In genomic region chr11:50225611-50226378, GRCm38 (mm10) we compare ENCODE assay signal across 8 mouse cellular contexts. TPM values are rescaled to one million over a fixed set of nuclear protein-coding genes. Genes with fewer than 3 reads are reported as not detected.
DNase-seq lines count a peak whose midpoint lies in the region; ATAC-seq and TF ChIP-seq lines count a peak whose summit lies in the region.

No protein-coding gene starts in this region.

- peaks cover 9% of the 10 kb centered on the region for H3K4me1 ChIP-seq in testis, adult 2 months (ENCODE audit: control insufficient read depth, insufficient read depth, low read length)
- peaks cover 44% of the 10 kb centered on the region for H3K4me1 ChIP-seq in forebrain, embryonic 16.5 days (replicated peaks; ENCODE audit: control insufficient read depth, insufficient read depth, low read length)
- peaks cover 32% of the 10 kb centered on the region for H3K4me1 ChIP-seq in lung, embryonic 16.5 days (replicated peaks; ENCODE audit: control insufficient read depth, insufficient read depth, low read length)

- H3K27me3 ChIP-seq in testis, adult 2 months (ENCODE audit: control insufficient read depth, insufficient read depth, low read length) = no peaks in the 10 kb centered on the region
- H3K27me3 ChIP-seq in forebrain, embryonic 16.5 days (replicated peaks; ENCODE audit: control insufficient read depth, insufficient read depth, low read length) = no peaks in the 10 kb centered on the region
- no peaks in the 10 kb centered on the region for H3K27me3 ChIP-seq in lung, embryonic 16.5 days (ENCODE audit: control insufficient read depth, insufficient read depth, low read depth, low read length)

- ATAC-seq in forebrain, embryonic 16.5 days = peak; percentile 19
- ATAC-seq in lung, embryonic 16.5 days (ENCODE audit: low read depth) = peak; percentile 37

- peak overlapping the region; percentile 93 for H3K4me2 ChIP-seq in forebrain, embryonic 16.5 days (ENCODE audit: low read length)
- peak overlapping the region; percentile 69 for H3K4me2 ChIP-seq in lung, embryonic 16.5 days (ENCODE audit: low read depth, low read length)

- DNase-seq in testis, postnatal 14 days (ENCODE audit: low spot score) = no peak
- DNase-seq in cerebellum, adult 18-20 months = peak; percentile 64 to 68
- peak; percentile 71 for DNase-seq in kidney, adult 18-20 months
- DNase-seq in spleen, postnatal 4 days (ENCODE audit: low spot score in 2 of 2) = peak; percentile 46 to 80
- no peak for DNase-seq in frontal cortex, postnatal 14 days (ENCODE audit: low spot score in 2 of 2)

- WGBS in forebrain, embryonic 16.5 days = 3% methylated on average over 33 of the region's 34 CpGs
- WGBS in lung, embryonic 16.5 days = 3% methylated on average over 22 of the region's 34 CpGs

- peak overlapping the region; percentile 99 for H3K9ac ChIP-seq in forebrain, embryonic 16.5 days (replicated peaks; ENCODE audit: low read depth, low read length)
- H3K9ac ChIP-seq in lung, embryonic 16.5 days (ENCODE audit: low read length) = peak overlapping the region; percentile 94

- TF ChIP-seq CTCF in testis, adult 2 months (IDR thresholded peaks at IDR 0.05; ENCODE audit: control insufficient read depth, insufficient read depth, insufficient replicate concordance, low read depth, low read length) = no peak

- no peak for TF ChIP-seq POLR2A in testis, adult 2 months (IDR thresholded peaks at IDR 0.05; ENCODE audit: control insufficient read depth, low read depth, low read length)

- H3K27ac ChIP-seq in testis, adult 2 months (ENCODE audit: control insufficient read depth, insufficient read depth, low read depth, low read length) = peak overlapping the region; percentile 75
- H3K27ac ChIP-seq in forebrain, embryonic 16.5 days (ENCODE audit: low read length) = peak overlapping the region; percentile 93
- peak overlapping the region; percentile 82 for H3K27ac ChIP-seq in lung, embryonic 16.5 days (ENCODE audit: low read length)

- H3K36me3 ChIP-seq in testis, adult 2 months (ENCODE audit: control insufficient read depth, insufficient read depth, low read length) = no peaks in the 10 kb centered on the region
- H3K36me3 ChIP-seq in forebrain, embryonic 16.5 days (ENCODE audit: control insufficient read depth, insufficient read depth) = peaks cover 1% of the 10 kb centered on the region; the same call in 1 of the 2 replicates
- no peaks in the 10 kb centered on the region for H3K36me3 ChIP-seq in lung, embryonic 16.5 days (ENCODE audit: control insufficient read depth, insufficient read depth, low read length)

- no peaks in the 10 kb centered on the region for H3K9me3 ChIP-seq in forebrain, embryonic 16.5 days (ENCODE audit: control insufficient read depth, low read length)
- no peaks in the 10 kb centered on the region for H3K9me3 ChIP-seq in lung, embryonic 16.5 days (ENCODE audit: control insufficient read depth, low read length)

- H3K4me3 ChIP-seq in testis, adult 2 months (ENCODE audit: control insufficient read depth, low read depth, low read length) = peak overlapping the region; percentile 84
- H3K4me3 ChIP-seq in forebrain, embryonic 16.5 days (replicated peaks; ENCODE audit: low read length) = peak overlapping the region; percentile 89
- peak overlapping the region; percentile 85 for H3K4me3 ChIP-seq in lung, embryonic 16.5 days (ENCODE audit: low read length)

RNA-seq across cellular contexts. Expression of gene Ltc4s, which starts 12.6 kb away (rescaled TPM):
- polyA plus RNA-seq in testis, adult 2 months (2012; rRNA removed) = 11.0 and 15.5 TPM in 2 replicates
- polyA plus RNA-seq in forebrain, embryonic 16.5 days (2015; fragmentation: Nextera tagmentation; extraction: Ambion mirVana) = 1.6 TPM in 2 replicates
- 2.7 and 3.6 TPM in 2 replicates for polyA plus RNA-seq in lung, embryonic 16.5 days (2015; fragmentation: Nextera tagmentation; extraction: Ambion mirVana)

RNA-seq across cellular contexts. Expression of gene Mgat4b, which starts 15.1 kb away (rescaled TPM):
- polyA plus RNA-seq in testis, adult 2 months (2012; rRNA removed) = 19.5 and 20.8 TPM in 2 replicates
- polyA plus RNA-seq in forebrain, embryonic 16.5 days (2015; fragmentation: Nextera tagmentation; extraction: Ambion mirVana) = 30.6 and 33.5 TPM in 2 replicates
- 5.8 and 7.3 TPM in 2 replicates for polyA plus RNA-seq in lung, embryonic 16.5 days (2015; fragmentation: Nextera tagmentation; extraction: Ambion mirVana)

RNA-seq across cellular contexts. Expression of gene Sqstm1, which starts 15.2 kb away (rescaled TPM):
- 43.2 and 46.7 TPM in 2 replicates for polyA plus RNA-seq in testis, adult 2 months (2012; rRNA removed)
- polyA plus RNA-seq in forebrain, embryonic 16.5 days (2015; fragmentation: Nextera tagmentation; extraction: Ambion mirVana) = 305 and 322 TPM in 2 replicates
- polyA plus RNA-seq in lung, embryonic 16.5 days (2015; fragmentation: Nextera tagmentation; extraction: Ambion mirVana) = 257 and 295 TPM in 2 replicates

RNA-seq across cellular contexts. Expression of gene Mrnip, which starts 51.6 kb away (rescaled TPM):
- polyA plus RNA-seq in testis, adult 2 months (2012; rRNA removed) = 30.4 and 39.1 TPM in 2 replicates
- polyA plus RNA-seq in forebrain, embryonic 16.5 days (2015; fragmentation: Nextera tagmentation; extraction: Ambion mirVana) = 28.4 and 33.7 TPM in 2 replicates
- 16.1 and 19.5 TPM in 2 replicates for polyA plus RNA-seq in lung, embryonic 16.5 days (2015; fragmentation: Nextera tagmentation; extraction: Ambion mirVana)

Comparison
In these comparisons a context has a peak if more than half of its experiments do, and no peak if none do; other contexts are left out.
1. DNase-seq: peak in cerebellum, adult 18-20 months (2 of 2), kidney, adult 18-20 months (single experiment) and spleen, postnatal 4 days (2 of 2); none in testis, postnatal 14 days (single experiment) and frontal cortex, postnatal 14 days (0 of 2).
2. Peak in every context shown above with its lines, with median percentiles within 50 percentile points of each other: H3K27ac ChIP-seq and H3K4me3 ChIP-seq.